Mouse (Mus musculus) midbrain, postnatal 0 days (tissue): ENCODE results near the gene Slk. TPM values are rescaled to one million over a fixed set of nuclear protein-coding genes. Genes with fewer than 3 reads are reported as not detected.

Source experiments
- ATAC-seq: fragments of 200-750 bp; cut with Nextera tagmentation; 2 replicates; pipeline ENCODE4 v1.8.0; 2017; ENCODE audit warnings: moderate number of reproducible peaks, mild to moderate bottlenecking, moderate TSS enrichment, moderate library complexity; ENCODE audit not compliant: low FRiP score
- DNase-seq: peaks from one replicate; pipeline ENCODE4 v3.0.0-alpha.2; 2015; ENCODE audit warnings: low spot score
- H3K27ac ChIP-seq: fragments of 300-500 bp; sonication (generic); 2 replicates; pipeline ENCODE4 v1.5.1; 2014; ENCODE audit warnings: low read depth, mild to moderate bottlenecking, low read length, mixed read lengths
- H3K27me3 ChIP-seq: fragments of 300-500 bp; sonication (generic); 2 replicates; pipeline ENCODE4 v1.6.1; 2014; ENCODE audit warnings: low read length, control low read depth, mixed read lengths; ENCODE audit not compliant: insufficient read depth
- H3K36me3 ChIP-seq: fragments of 300-500 bp; sonication (generic); 2 replicates; pipeline ENCODE4 v1.6.1; 2014; ENCODE audit warnings: low read length, control low read depth, mixed read lengths; ENCODE audit not compliant: insufficient read depth
- H3K4me1 ChIP-seq: fragments of 300-500 bp; sonication (generic); 2 replicates; pipeline ENCODE4 v1.6.1; 2014; ENCODE audit warnings: mild to moderate bottlenecking, control low read depth, antibody characterized with exemption, low read length, mixed read lengths; ENCODE audit not compliant: insufficient read depth
- H3K4me2 ChIP-seq: fragments of 300-500 bp; sonication (generic); 2 replicates; pipeline ENCODE4 v1.6.1; 2014; ENCODE audit warnings: low read depth, mild to moderate bottlenecking, low read length, mixed read lengths; ENCODE audit not compliant: poor library complexity, severe bottlenecking
- H3K4me3 ChIP-seq: fragments of 300-500 bp; sonication (generic); 2 replicates; pipeline ENCODE4 v1.5.1; 2014; ENCODE audit warnings: low read depth, mild to moderate bottlenecking, low read length, moderate library complexity
- H3K9ac ChIP-seq: fragments of 300-500 bp; sonication (generic); replicated peaks from 2 replicates; pipeline ENCODE4 v1.6.1; 2014; ENCODE audit warnings: mild to moderate bottlenecking, low read length, moderate library complexity, mixed read lengths; ENCODE audit not compliant: poor library complexity, severe bottlenecking
- H3K9me3 ChIP-seq: fragments of 300-500 bp; sonication (generic); 2 replicates; pipeline ENCODE4 v1.6.1; 2016; ENCODE audit warnings: low read length, control low read depth
- CTCF ChIP-seq: IDR thresholded peaks from 2 replicates; pipeline ENCODE4 v1.5.1; 2016; ENCODE audit warnings: antibody characterized with exemption, mild to moderate bottlenecking
- WGBS: fragments of 180-500 bp; shearing (Covaris S2); extraction: QIAGEN DNeasy Blood & Tissue Kit; methylation state at CpG from one replicate; pipeline ENCODE4 v1.1.7; 2014; 5-methylcytosine and 5-hydroxymethylcytosine counted together
- polyA plus RNA-seq: library from polyadenylated mRNA; unstranded; fragments of >200 nt; fragmentation: Nextera tagmentation; extraction: Ambion mirVana; gene quantifications from 2 replicates; pipeline ENCODE4 v1.2.1, GENCODE M21; 2015
- total RNA-seq: library from RNA; depleted of rRNA; stranded (reverse); fragments of >200 nt; gene quantifications from 2 replicates; pipeline ENCODE4 v1.2.3, GENCODE M21; 2014; rRNA removed

Slk gene
- total and polyA plus RNA-seq, 2 experiments from 2014 or later = 4.0 to 19.5 TPM

DNA sequence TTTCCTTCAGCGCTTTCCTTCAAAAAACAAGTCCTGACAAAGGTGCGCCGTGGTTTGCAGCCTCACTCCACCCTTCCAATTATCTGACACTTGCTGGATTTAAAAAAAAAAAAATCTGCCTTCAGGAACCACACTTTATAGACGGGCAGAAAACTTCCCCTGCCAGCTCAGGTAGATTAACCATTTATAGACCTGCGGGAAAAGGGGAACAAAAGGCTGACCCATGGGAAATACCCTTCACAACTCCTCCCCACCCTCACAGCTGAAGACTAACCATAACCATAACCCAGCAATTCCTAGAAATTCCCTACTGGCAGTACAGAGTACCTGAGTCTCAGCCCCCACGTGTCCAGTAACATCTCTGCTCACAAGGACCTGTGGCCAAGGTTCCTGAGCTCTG, 112.5 kb downstream of the Slk start, which contains the start of gene Col17a1:
Col17a1 (minus strand) TSS at position 101 of the 400 bp plus-strand sequence.
- ATAC-seq (no peak), DNase-seq (no peak)
- Histone ChIP-seq H3K36me3 (no peaks in the 10 kb centered on the region), H3K27me3 (no peaks in the 10 kb centered on the region), H3K4me1 (no peaks in the 10 kb centered on the region), H3K9me3 (no peaks in the 10 kb centered on the region), H3K4me2 (no peak within 1 kb of the TSS), H3K27ac (no peak within 1 kb of the TSS), H3K9ac (no peak within 1 kb of the TSS), H3K4me3 (no peak within 1 kb of the TSS)
- WGBS = 83% methylated on average over 6 of the region's 6 CpGs
- no peak for TF ChIP-seq CTCF

Other genes starting within 250 kb of the Slk start
- 21.0 and 27.4 TPM in 2 replicates for gene Sh3pxd2a, start 115.3 kb upstream of the Slk start, total RNA-seq
- gene Sh3pxd2a, start 115.3 kb upstream of the Slk start, polyA plus RNA-seq = 1.2 and 1.5 TPM in 2 replicates
- gene Stn1, start 42.2 kb upstream of the Slk start, total RNA-seq = 16.3 and 28.1 TPM in 2 replicates
- gene Stn1, start 42.2 kb upstream of the Slk start, polyA plus RNA-seq = 19.5 and 22.2 TPM in 2 replicates
- gene Col17a1, start 112.4 kb downstream of the Slk start, total RNA-seq = 0.33 and 1.6 TPM in 2 replicates
- gene Col17a1, start 112.4 kb downstream of the Slk start, polyA plus RNA-seq = 0.33 and 0.39 TPM in 2 replicates
- gene Sfr1, start 152.0 kb downstream of the Slk start, total RNA-seq = 42.7 and 48.9 TPM in 2 replicates
- gene Sfr1, start 152.0 kb downstream of the Slk start, polyA plus RNA-seq = 183 TPM in 2 replicates